Mouse (Mus musculus) kidney, embryonic 14.5 days (tissue): Measurements from ENCODE around the gene Klf9. TPM values are rescaled to one million over a fixed set of nuclear protein-coding genes. Genes with fewer than 3 reads are reported as not detected.

Experiments
- microRNA counts: library from miRNA; unstranded; fragments of <30 nt; microRNA quantifications from one replicate; lab custom pipeline; 2017
- microRNA-seq: library from miRNA; unstranded; fragments of <30 nt; microRNA quantifications from one replicate; pipeline ENCODE4, GENCODE M21; 2016
- polyA plus RNA-seq: library from polyadenylated mRNA; unstranded; fragments of >200 nt; fragmentation: Nextera tagmentation; extraction: Ambion mirVana; gene quantifications from 2 replicates; pipeline ENCODE4 v1.2.1, GENCODE M21; 2014

The Klf9 gene
- polyA plus RNA-seq, 1 experiment from 2014 or later: 2.7 TPM

MicroRNA genes within 50 kb of the gene (microRNA counts, 519-probe panel; counts per million panel counts)
- microRNA mmu-miR-1192 (lab: Ali Mortazavi, UCI): not detected

Small RNA genes within 50 kb of the gene (microRNA-seq; reads per million reads assigned to microRNA genes)
- gene Mir1192: not detected

Other genes starting within 250 kb of the Klf9 start
- 23.4 and 41.9 TPM in 2 replicates for gene Smc5, start 132.7 kb downstream of the Klf9 start, polyA plus RNA-seq